Mouse (Mus musculus) lung, adult 2 months (tissue): Measurements from ENCODE around the gene Prkaa1. TPM values are rescaled to one million over a fixed set of nuclear protein-coding genes. Genes with fewer than 3 reads are reported as not detected.
"Not testable (repeated sequence)": the region's sequence is repeated elsewhere in the genome, so short reads cannot be mapped to it uniquely, and the experiment has no call there.

ENCODE experiments used
- DNase-seq: peaks from one replicate; pipeline ENCODE4 v3.0.0; 2022
- H3K4me1 ChIP-seq: fragments of 200-500 bp; 2 replicates; pipeline ENCODE4 v1.6.1; 2011; ENCODE audit warnings: low read length; ENCODE audit not compliant: control insufficient read depth, insufficient read depth
- H3K4me3 ChIP-seq: fragments of 200-500 bp; replicated peaks from 2 replicates; pipeline ENCODE3; 2011; ENCODE audit warnings: low read depth, mild to moderate bottlenecking, control low read depth, low read length; ENCODE audit errors: extremely low read depth
- CTCF ChIP-seq: fragments of 200-500 bp; IDR thresholded peaks from 2 replicates; pipeline ENCODE4 v1.5.1; 2011; ENCODE audit warnings: mild to moderate bottlenecking, low read length, control low read depth; ENCODE audit not compliant: insufficient read depth
- POLR2A ChIP-seq: fragments of 200-500 bp; IDR thresholded peaks from 2 replicates; pipeline ENCODE4 v1.6.1; 2011; ENCODE audit warnings: low read depth, mild to moderate bottlenecking, control low read depth, low read length, borderline replicate concordance; ENCODE audit errors: extremely low read depth
- WGBS: fragments of 180-500 bp; shearing (Covaris S2); methylation state at CpG from one replicate; pipeline ENCODE4 v1.1.7; 2018; 5-methylcytosine and 5-hydroxymethylcytosine counted together
- polyA plus RNA-seq: library from polyadenylated mRNA; depleted of rRNA; stranded (reverse); fragments of >200 nt; gene quantifications from 2 replicates; pipeline ENCODE4 v1.2.3, GENCODE M21; 2012; rRNA removed

Prkaa1 gene
- polyA plus RNA-seq, 1 experiment, result 7.6 TPM

DNA sequence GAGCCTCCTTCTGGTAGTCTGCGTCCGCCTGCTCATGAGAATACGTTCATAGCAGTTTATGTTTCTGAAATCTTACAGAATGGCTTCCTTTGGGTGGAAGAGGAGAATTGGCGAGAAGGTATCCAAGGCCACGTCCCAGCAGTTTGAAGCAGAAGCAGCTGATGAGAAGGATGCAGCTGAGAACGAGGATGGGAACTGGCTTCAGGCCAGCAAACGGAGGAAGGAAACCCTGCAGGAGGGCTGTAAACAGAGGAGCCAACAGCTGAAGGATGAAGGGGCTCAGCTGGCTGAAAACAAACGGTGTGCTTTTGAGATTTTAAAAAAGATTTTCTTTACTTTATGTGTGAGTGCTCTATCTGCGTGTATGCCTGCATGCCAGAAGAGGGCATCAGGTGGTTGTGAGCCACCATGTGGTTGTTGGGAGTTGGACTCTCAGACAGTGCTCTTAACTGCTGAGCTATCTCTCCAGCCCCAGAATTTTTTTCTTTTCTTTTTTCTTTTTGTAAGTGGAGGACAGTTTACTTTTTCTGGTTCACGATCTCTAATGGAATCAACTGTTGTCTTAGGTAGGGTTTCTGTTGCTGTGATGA is 45.9 kb downstream of the Prkaa1 start:
- Histone ChIP-seq H3K4me3 (no peak overlapping the region), H3K4me1 (peaks cover 11% of the 10 kb centered on the region)
- no peak for TF ChIP-seq POLR2A
- TF ChIP-seq CTCF, result peak; percentile 29; the same call in 1 of the 2 replicates
- no peak for DNase-seq
- 49% methylated on average over 10 of the region's 10 CpGs for WGBS

DNA sequence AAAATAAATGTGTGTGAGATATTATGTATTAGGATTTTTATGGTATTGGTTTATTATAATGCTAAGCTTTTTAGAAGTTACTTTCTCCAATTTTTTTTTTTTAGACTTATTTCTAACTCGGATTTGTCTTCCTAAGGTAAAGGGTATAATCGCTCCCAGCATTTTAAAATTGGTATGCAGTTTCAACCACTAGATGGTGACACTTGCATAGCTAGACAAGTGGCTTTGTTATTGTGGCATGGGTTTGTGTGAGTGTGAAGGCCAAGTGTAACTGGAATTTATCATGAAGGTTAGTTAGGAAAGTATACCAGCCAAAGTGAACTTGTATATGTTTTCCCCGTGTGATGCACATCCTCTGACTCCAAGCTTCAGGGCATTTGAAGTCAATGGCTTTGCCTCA is 50.2 kb downstream of the Prkaa1 start:
- WGBS, result 67% methylated on average over 3 of the region's 3 CpGs
- no peak for DNase-seq
- H3K4me3 ChIP-seq, result no peak overlapping the region
- peaks cover 2% of the 10 kb centered on the region for H3K4me1 ChIP-seq
- TF ChIP-seq CTCF (no peak), POLR2A (no peak)

DNA sequence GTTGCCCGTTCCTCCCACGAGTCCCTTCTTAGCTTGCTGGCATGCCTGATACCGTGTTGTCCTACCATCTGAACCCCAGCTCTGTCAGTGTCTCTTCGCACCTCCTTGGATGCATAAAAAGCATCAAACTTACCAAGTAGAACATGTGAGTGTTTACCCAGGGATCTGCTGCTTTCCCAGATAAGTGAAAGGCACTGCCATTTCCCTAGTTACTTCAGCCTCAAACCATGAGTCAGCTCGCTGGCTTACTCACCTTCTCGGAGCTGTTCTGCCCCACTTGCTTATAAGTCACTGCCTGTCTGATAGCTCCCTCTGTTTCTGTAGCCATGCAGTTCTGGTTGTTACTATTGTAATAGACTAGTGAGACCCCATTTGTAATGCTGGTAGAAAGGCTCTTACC is 50.8 kb downstream of the Prkaa1 start:
- 85% methylated on average over 6 of the region's 6 CpGs for WGBS
- no peak for TF ChIP-seq POLR2A
- no peak for TF ChIP-seq CTCF
- no peak for DNase-seq
- H3K4me3 ChIP-seq, result no peak overlapping the region
- peaks cover 2% of the 10 kb centered on the region for H3K4me1 ChIP-seq

DNA sequence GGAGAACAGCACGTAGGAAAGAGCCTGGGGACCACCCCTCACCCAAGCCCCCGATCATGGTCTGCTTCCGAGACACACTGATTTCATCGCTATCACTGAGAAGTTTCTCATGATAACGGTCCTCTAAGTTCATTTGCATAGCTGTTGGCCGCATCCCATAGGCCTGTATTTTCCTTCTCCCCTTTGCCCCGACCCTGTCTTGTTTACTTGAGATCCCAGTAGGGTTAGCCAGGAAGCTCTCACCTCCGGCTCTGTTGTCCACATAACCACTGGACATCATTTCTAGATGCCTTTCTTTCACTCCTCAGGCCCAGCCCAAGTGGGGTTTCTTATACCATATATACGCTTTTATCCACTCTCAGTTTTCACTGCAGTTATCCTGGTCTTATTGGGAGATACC is 51.3 kb downstream of the Prkaa1 start:
- no peak overlapping the region for H3K4me3 ChIP-seq
- H3K4me1 ChIP-seq, result peaks cover 2% of the 10 kb centered on the region; the same call in 1 of the 2 replicates
- TF ChIP-seq CTCF, result no peak
- no peak for TF ChIP-seq POLR2A
- no peak for DNase-seq
- 77% methylated on average over 9 of the region's 9 CpGs for WGBS

DNA sequence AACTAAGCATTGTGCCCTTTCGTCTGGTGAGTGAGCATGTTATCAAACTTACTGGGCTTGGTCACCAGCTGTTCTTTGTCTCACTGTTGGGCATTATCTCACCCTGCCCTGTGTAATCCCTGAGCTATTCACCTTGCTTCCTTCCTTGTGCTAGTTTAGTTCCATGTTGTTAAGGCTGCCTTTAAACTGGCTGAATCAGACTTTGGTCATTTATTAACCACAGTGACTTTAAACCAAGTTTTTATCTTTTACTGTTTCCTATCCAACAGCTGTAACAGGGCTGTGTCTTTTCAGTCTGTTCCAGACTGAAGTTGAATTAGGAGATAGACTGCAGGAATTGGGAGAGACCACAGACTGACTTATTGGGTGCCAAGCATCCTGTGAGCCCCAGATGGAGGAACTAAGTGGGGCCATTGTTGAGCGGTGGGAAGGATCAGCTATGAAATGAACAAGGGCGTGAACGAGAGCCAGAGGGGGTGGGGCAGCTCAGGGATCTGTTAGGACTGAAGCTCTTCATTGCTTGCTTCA is 52.4 kb downstream of the Prkaa1 start:
- Histone ChIP-seq H3K4me3 (no peak overlapping the region), H3K4me1 (peaks cover 2% of the 10 kb centered on the region; the same call in 1 of the 2 replicates)
- TF ChIP-seq POLR2A (no peak), CTCF (no peak)
- WGBS, result 39% methylated on average over 4 of the region's 4 CpGs
- DNase-seq, result no peak

DNA sequence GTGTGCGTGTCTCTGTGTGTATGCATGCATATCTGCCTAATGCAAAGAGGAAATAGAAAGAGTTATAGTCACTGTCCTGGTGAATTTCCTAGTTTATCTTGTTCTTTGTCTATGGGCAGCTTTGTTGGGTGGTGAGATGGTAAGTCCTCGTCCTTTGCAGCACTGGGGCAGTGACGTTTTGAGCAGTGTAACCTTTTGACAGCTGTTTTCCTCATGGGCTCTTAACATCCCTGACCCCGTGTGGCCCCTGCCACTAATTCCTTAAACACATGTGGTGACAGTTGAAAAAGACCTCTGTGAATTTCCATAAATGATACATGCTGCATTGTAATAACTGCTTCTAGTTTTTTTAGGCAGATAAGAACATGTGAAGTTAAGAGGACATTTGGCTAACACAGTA is 53.0 kb downstream of the Prkaa1 start:
- TF ChIP-seq POLR2A (no peak), CTCF (no peak)
- Histone ChIP-seq H3K4me3 (no peak overlapping the region), H3K4me1 (peaks cover 2% of the 10 kb centered on the region; the same call in 1 of the 2 replicates)
- DNase-seq, result no peak
- WGBS, result 52% methylated on average over 4 of the region's 4 CpGs

DNA sequence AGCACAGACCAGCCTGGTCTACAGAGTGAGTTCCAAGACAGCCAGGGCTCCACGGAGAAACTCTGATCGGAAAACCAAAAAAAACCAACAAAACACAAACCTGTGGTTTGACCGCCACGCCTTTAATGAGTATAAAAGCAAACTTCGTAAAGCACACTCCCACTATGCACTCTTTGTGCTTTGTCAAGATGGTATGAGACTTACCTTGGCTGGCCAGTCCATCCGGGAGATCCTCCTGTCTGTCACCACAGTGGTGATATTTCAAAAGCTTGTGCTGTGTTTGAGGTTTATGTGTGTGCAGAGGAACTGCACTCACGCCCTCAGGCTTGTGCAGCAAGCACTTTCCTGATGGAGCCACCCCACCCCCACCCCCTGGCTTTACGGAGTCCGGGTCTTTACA is 61.6 kb downstream of the Prkaa1 start:
- no peak for DNase-seq
- H3K4me1 ChIP-seq, result no peaks in the 10 kb centered on the region
- H3K4me3 ChIP-seq, result no peak overlapping the region
- no peak for TF ChIP-seq POLR2A
- no peak for TF ChIP-seq CTCF
- 79% methylated on average over 9 of the region's 9 CpGs for WGBS

DNA sequence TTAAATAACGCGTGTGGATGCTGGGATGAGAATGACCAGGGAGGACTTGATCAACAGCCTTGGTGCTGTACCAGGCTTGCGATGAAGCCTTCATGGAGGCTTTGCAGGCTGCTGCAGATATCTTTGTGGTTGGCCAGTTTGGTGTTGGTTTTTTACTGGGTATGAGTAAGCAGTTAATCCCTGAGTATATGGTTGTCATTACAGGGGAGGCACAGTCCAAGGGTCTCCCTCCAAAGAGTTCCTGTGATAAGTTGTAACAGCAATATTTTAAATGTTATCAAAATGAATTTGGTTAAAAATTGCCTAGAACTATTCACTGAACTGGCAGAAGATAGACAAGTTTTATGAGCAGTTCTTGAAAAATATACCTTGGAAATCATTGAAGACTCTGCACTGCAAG is 65.5 kb downstream of the Prkaa1 start:
- no peak for TF ChIP-seq CTCF
- TF ChIP-seq POLR2A, result no peak
- over 99% methylated on average over 3 of the region's 3 CpGs for WGBS
- no peak for DNase-seq
- Histone ChIP-seq H3K4me3 (no peak overlapping the region), H3K4me1 (no peaks in the 10 kb centered on the region)

DNA sequence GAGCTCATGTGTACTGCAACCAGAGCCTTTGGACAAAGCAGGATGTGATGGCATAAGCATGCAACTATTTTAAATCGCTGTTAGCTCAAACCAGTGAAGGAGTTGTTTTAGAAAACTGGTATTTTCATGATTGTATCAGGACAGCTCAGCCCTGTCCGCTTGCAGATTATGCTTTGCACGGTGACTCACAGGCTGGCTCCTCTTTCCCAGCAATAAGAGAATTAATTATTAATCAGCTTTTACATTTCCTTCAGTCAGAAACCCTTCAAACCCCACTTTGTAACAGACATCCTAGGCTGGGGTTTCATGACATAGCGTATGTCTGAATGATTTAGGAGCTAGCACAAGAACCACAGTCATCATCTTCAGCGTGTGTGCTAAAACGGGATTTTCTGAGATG is 76.8 kb downstream of the Prkaa1 start:
- no peak for DNase-seq
- Histone ChIP-seq H3K4me3 (no peak overlapping the region), H3K4me1 (no peaks in the 10 kb centered on the region)
- TF ChIP-seq CTCF, result no peak
- TF ChIP-seq POLR2A, result no peak
- WGBS, result 82% methylated on average over 6 of the region's 6 CpGs

DNA sequence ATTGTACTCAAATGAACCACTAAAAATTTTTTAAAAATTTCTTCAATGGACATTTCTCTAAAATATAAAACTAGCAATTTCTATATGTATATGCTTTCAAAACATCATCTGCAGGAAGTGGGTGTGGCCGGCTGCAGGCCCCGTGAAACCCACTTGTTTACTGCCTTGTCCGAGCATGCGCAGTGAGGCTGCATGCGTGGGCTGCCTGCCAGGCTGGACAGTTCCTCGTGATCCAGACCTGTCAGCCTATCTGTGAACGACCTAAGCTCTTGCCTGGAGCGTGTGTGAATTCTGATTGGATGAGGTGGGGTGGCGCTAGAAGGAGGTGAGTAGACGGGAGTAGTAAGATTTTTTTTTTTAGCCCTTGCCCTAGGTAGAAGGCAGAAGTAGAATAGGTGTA is 87.1 kb downstream of the Prkaa1 start:
- H3K4me1 ChIP-seq, DNase-seq, H3K4me3 ChIP-seq: not testable (repeated sequence)
- WGBS, result 61% methylated on average over 10 of the region's 10 CpGs

Other genes with a start within 250 kb of the Prkaa1 start
- gene Mroh2b, start 245.1 kb upstream of the Prkaa1 start, polyA plus RNA-seq, result not detected in 2 replicates
- gene C7, start 80.1 kb upstream of the Prkaa1 start, polyA plus RNA-seq, result 36.2 and 39.7 TPM in 2 replicates
- gene Card6, start 35.3 kb upstream of the Prkaa1 start, polyA plus RNA-seq, result 3.1 and 3.3 TPM in 2 replicates
- 611 and 778 TPM in 2 replicates for gene Rpl37, start 27.2 kb upstream of the Prkaa1 start, polyA plus RNA-seq
- 3.6 and 8.0 TPM in 2 replicates for gene Ttc33, start 41.7 kb downstream of the Prkaa1 start, polyA plus RNA-seq
- gene Ptger4, start 100.3 kb downstream of the Prkaa1 start, polyA plus RNA-seq, result 6.9 and 7.6 TPM in 2 replicates